Mouse (Mus musculus): ENCODE measurements around the gene Serinc2.

Serinc2 gene

DNA sequence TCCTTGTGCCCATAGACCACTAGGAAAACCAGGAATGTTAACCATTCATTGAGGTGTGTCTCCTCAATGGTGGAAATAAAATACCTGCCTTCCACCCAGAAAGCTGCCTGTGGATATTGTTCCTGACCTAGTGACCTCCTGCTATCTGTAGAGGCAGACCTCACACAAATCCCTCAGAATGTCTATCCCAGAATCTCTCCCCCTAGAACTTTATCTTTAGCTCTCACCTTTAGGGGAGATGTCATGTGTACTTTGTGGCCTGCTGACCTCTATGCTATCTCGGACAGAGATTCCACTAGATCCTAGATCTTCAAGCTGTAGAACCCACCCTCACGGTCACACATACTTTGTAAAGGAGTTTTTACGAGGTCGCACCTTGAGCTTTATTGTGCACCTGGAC, 65.8 kb downstream of the Serinc2 start:
- H3K36me3 ChIP-seq (ENCODE audit: insufficient read depth, low read length) = no peaks in the 10 kb centered on the region
- peaks cover 9% of the 10 kb centered on the region; the same call in 1 of the 2 replicates for H3K9me3 ChIP-seq (ENCODE audit: low read length)
- TF ChIP-seq POU5F1 (IDR thresholded peaks at IDR 0.05; ENCODE audit: borderline replicate concordance, low read length) = no peak
- no peak for TF ChIP-seq NANOG (IDR thresholded peaks at IDR 0.05; ENCODE audit: borderline replicate concordance, low read length)
- TF ChIP-seq CTCF (conservative IDR thresholded peaks at IDR 0.05; ENCODE audit: low read length) = no peak
- no peak overlapping the region for H3K4me3 ChIP-seq (replicated peaks; ENCODE audit: low read length)
- H3K27me3 ChIP-seq (ENCODE audit: insufficient read depth, low read length) = peaks cover 5% of the 10 kb centered on the region; the same call in 1 of the 2 replicates
- H3K4me1 ChIP-seq (replicated peaks; ENCODE audit: low read depth, low read length) = peaks cover 8% of the 10 kb centered on the region

DNA sequence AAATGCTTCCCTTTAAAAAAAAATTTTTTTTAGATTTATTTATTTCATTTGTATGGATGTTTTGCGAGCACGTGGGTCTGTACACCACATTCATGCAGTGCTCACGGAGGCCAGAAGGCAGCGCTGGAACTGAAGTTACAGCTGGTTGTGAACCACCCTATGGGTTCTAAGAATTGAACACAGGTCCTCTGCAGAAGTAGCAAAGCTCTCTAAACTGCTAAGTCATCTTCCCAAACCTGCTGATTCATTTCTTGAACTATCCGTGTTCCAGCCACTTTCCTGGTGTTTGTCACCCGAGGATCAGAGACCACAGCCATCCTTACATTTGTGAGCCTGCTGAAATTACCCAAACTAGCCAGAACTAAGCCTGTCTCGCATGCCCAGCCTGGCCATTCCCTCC, 66.6 kb downstream of the Serinc2 start:
- no peaks in the 10 kb centered on the region for H3K36me3 ChIP-seq (ENCODE audit: insufficient read depth, low read length)
- H3K27me3 ChIP-seq (ENCODE audit: insufficient read depth, low read length) = peaks cover 5% of the 10 kb centered on the region; the same call in 1 of the 2 replicates
- no peak for TF ChIP-seq POU5F1 (IDR thresholded peaks at IDR 0.05; ENCODE audit: borderline replicate concordance, low read length)
- no peak for TF ChIP-seq CTCF (conservative IDR thresholded peaks at IDR 0.05; ENCODE audit: low read length)
- TF ChIP-seq NANOG (IDR thresholded peaks at IDR 0.05; ENCODE audit: borderline replicate concordance, low read length) = no peak
- H3K4me1 ChIP-seq (replicated peaks; ENCODE audit: low read depth, low read length) = peaks cover 8% of the 10 kb centered on the region
- H3K9me3 ChIP-seq (ENCODE audit: low read length) = peaks cover 16% of the 10 kb centered on the region
- H3K4me3 ChIP-seq (replicated peaks; ENCODE audit: low read length) = no peak overlapping the region

DNA sequence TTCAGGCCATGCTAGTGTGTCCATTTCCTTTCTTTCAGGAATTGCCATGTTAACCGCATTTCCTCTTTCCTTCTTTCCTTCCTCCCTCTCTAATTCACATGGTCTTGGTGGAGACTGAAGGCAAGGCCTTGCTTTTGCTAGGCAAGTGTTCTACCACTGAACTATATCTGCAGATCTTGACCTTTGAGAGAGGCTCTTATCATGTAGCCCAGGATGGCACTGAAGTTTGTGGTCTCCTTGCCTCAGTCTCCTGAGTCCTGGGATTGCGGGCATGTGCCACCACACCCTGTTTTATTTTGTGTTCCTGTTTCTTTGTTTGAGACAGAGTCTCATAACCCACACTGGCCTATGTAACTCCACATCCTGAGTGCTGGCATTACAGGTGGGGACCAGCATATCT, 67.1 kb downstream of the Serinc2 start:
- no peak for TF ChIP-seq CTCF (conservative IDR thresholded peaks at IDR 0.05; ENCODE audit: low read length)
- no peak for TF ChIP-seq NANOG (IDR thresholded peaks at IDR 0.05; ENCODE audit: borderline replicate concordance, low read length)
- TF ChIP-seq POU5F1 (IDR thresholded peaks at IDR 0.05; ENCODE audit: borderline replicate concordance, low read length) = no peak
- Histone ChIP-seq H3K27me3 (ENCODE audit: insufficient read depth, low read length) (peaks cover 5% of the 10 kb centered on the region; the same call in 1 of the 2 replicates), H3K4me3 (replicated peaks; ENCODE audit: low read length) (no peak overlapping the region), H3K9me3 (ENCODE audit: low read length) (peaks cover 22% of the 10 kb centered on the region), H3K4me1 (replicated peaks; ENCODE audit: low read depth, low read length) (peaks cover 8% of the 10 kb centered on the region), H3K36me3 (ENCODE audit: insufficient read depth, low read length) (no peaks in the 10 kb centered on the region)
